Mouse (Mus musculus) hematopoietic stem cell, adult 5-6 weeks (primary cell): Measurements from ENCODE around the gene Cd320. TPM values are rescaled to one million over a fixed set of nuclear protein-coding genes. Genes with fewer than 3 reads are reported as not detected.
"Not testable (repeated sequence)": the region's sequence is repeated elsewhere in the genome, so short reads cannot be mapped to it uniquely, and the experiment has no call there.

ENCODE experiments used
- ATAC-seq, 2 experiments: fragments of 125-278 bp in 1 of 2; replicated peaks in 1 of 2; 2 replicates each; pipeline ENCODE4 v1.8.0; 2016 to 2017; ENCODE audit warnings: inconsistent platforms in 2 of 2, mild to moderate bottlenecking in 2 of 2, moderate number of reproducible peaks in 2 of 2, low read depth in 1 of 2, moderate TSS enrichment in 1 of 2; ENCODE audit not compliant: low FRiP score in 2 of 2, poor library complexity in 2 of 2, severe bottlenecking in 2 of 2, insufficient read depth in 1 of 2, low TSS enrichment in 1 of 2
- total RNA-seq: library from RNA; stranded (forward); fragments of 172-1452, 232-1000 nt; gene quantifications from 2 replicates; pipeline ENCODE4 v1.2.3, GENCODE M21; 2017

Cd320 gene
- total RNA-seq, 1 experiment from 2014 or later, result 11.3 TPM

DNA sequence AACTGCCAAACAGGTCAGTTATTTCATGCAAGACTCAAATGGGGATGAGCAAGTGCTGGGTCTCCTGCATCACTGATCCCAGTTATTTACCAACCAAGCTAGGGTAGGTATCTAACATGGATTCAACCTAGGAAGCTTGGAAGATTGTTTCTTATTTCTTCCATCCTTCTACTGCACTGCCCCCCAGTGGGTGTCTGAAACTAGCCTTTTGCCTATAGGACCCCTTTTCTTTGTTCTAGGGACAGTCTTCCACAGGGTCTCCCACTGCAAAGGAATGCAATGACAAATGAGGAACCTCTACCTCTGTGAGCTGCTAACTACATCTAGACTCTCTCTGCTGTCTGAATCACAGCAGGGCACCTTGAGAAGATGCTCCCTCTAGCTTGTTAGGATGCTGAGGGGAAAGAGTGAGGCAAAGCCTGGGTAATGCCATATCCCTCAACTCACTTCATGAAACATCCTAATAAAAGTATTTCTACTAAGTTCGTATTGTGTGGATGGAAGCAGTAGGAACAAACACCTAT is 20.4 kb upstream of the Cd320 start:
- no peak for ATAC-seq

DNA sequence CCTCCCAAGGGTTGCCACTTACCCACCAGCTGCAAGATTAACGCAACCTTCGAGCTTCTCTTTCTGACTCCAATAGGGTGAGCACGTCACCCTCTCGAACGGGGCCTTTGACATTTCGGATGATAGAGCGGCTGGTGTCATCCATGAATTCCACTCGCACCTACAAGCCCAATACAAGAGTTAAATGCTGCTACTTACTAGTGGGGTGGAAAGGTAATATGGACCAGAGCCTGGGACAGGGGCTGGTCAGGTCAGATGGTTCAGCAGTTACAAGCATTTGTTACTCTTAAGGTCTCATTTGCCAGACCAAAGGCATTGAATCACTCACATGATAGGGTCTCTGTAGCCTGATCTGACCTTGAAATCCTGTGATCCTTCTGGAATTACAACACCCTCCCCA is 19.7 kb upstream of the Cd320 start:
- ATAC-seq, result not testable (repeated sequence)

DNA sequence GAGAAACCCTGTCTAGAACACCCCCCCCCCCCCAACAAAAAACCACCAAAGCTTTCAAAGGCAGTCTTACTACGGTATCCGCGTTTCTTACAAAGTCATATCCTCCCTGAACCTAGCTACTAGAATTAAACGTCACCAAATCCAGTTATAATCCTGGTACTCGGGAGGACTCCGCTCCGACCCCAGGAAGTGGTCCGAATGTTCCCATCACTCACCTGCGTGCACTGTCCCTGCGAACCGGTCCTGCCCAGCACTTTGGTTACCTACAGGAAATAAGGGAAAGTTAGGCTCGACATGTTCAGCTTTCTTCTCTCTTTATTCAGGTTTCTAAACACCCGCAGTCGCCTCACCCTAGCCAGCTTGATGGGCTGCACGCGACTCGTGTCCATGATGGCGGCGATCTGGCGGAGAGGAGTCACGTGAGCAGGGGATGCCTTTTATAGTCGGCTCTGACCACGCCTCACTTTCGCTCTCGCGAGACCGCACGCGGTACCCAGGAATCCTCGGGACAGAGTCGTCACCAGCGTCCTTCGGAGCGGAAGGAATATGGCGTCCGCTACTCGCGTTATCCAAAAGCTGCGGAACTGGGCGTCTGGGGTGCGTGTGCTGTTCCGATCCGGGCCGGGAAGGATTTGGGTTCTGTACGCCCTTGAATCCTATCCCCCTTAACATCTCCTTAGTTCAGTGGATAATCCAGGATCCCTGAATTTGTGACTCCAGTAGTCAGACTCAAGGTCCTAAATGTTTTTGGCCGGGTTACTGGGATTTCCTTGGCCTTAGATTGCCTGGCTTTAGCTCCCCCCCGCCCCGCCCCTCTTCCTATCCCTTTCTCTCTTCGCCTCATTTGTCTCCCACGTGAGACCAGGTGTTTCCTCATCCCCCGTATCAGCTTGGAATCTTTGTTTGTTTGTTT is 18.6 kb upstream of the Cd320 start, which contains the start of the genes Rps28 and Ndufa7:
Rps28 (minus strand) TSS at position 479 of the 913 bp plus-strand sequence.
Ndufa7 (plus strand) TSS at position 489 of the 913 bp plus-strand sequence.
- peak; percentile 95 to 96 for ATAC-seq

DNA sequence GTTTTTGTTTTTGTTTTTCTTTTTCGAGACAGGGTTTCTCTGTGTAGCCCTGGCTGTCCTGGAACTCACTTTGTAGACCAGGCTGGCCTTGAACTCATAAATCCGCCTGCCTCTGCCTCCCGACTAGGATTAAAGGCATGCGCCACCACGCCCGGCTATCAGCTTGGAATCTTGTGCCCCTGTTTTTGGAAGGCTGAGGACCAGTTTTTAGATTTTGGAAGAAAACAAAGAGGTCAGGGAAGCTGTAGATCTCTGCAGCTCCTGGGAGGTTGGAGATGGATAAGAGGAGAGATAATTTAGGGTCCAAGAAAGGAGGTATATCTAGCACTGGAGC is 17.9 kb upstream of the Cd320 start:
- ATAC-seq, result not testable (repeated sequence)

DNA sequence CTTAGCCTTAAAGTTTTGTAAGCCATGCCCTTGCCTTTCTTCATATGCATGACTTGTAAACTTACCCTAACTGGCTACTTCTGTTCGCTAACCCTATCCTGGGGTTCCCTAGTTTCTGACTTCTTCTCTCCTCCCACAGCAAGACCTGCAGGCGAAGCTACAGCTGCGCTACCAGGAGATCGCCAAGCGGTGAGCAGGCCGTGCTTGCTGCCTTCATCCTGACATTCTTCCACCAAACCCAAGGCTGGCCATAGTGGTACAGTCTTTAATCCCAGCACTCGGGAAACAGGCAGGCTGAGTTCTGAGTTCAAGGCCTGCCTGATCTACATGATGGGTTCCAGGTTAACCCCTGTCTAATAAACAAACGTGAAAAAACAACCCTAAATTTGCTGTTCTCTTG is 17.4 kb upstream of the Cd320 start:
- ATAC-seq, result no peak

DNA sequence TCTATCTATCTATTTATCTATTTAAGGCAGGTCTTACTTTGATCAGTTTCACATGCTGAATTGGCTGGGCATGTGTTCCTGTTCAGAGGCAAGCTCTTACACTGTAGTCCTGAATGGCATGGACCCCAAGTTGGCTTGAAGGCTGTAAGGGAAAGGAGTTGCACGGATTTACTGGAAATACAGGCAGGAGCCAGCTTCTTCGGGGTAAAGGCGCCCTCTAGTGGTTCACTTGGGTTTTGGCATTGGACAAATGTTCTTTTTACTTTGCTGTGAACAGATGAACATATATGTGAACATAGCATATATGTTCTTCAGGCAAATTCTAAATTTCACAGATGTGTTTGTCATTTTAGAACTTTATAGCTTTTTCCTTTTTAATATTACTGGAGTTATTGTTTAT is 16.0 kb upstream of the Cd320 start:
- peak in 1 of 2 experiments; percentile 43; a peak in 1 of 4 replicates for ATAC-seq

DNA sequence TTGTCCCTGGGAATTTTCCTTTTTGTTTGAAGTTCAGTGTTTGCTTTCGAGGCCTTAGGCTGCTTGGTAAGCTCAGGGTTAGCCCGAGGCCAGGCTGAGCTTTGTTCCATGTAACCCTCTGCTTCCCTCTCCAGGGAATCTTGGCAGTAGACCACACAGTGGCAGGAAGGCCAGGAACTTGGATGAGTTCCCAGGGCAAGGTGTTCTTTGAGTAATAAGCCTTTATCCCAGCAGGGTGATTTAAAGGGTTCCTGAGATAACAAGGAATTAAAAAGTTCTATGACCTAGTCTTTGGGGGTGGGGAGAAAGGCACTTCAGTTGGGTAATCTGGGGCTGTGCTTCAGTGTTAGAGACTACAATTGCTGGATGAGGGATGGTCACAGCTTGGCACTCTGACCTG is 14.0 kb upstream of the Cd320 start:
- ATAC-seq, result no peak

DNA sequence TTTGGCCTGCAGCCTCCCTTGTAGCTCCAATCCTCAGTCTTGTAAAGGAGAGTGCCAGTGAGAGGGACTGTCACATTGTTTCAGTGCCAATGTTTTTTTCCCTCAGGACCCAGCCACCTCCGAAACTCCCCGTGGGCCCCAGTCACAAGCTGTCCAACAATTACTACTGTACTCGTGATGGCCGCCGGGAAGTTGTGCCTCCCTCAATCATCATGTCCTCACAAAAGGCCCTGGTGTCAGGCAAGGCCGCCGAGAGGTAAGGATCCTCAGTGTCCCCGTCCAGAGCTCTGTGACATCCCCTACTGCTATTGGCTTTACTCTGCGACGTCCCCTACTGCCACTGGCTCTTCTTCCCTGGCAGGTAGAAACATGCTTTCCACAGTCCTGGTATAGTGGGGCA is 13.3 kb upstream of the Cd320 start:
- no peak for ATAC-seq

DNA sequence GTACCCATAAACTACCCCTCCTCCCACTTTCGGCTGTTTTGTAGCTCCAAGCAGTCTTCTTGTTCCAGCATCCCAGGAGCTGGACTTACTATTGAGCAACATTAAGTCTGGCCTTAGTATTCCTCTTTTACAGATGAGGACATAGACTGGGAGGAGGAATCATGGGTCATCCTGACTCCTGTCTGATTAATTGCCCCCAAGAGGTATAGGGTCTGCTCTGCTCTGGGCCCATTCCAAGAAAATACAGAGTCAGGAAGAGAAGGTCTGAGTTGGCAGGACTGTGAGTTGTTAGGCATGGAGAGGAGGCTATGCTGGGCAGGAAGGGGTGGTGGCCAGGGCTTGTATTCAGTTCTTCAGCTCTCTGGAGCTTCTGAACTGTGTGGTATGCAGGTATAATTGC is 1.3 kb downstream of the Cd320 start:
- no peak for ATAC-seq

DNA sequence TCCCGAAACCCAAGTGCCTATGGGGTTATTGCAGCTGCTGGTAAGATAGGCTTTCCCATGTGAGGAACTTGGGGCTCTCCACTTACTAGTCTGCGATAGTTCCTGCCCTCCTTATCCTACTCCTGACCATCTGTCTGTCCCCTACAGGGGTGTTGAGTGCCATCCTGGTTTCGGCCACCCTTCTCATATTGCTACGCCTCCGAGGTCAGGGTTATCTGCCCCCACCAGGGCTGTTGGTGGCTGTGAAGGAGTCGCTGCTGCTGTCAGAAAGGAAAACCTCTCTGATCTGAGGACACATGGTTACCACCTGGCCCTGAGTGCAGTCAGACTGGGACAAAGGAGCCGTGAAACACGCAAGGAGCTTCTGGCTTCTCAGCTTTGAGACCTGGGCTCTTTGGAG is 5.2 kb downstream of the Cd320 start:
- ATAC-seq, result no peak

DNA sequence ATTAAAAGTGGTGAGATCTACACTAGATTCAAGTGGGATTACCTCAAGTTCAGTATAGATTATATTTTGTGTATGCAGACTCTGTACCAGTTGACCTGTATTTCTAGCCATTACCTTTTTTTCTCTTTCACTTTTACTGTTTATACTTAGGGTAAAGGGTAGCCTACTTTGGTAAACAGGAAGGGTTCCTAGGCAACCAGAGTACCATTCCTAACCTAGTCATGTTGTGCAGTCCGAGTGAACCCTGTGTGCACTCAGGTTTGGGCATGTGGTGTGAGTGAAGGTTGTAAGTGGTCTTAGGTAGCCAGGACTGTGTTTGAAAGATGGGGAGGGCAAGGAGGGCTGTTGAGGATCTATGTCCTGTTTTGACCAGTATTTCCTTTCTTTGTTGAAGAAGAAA is 8.4 kb downstream of the Cd320 start:
- ATAC-seq, result peak; percentile 10 to 17; a peak in 1 of 4 replicates

DNA sequence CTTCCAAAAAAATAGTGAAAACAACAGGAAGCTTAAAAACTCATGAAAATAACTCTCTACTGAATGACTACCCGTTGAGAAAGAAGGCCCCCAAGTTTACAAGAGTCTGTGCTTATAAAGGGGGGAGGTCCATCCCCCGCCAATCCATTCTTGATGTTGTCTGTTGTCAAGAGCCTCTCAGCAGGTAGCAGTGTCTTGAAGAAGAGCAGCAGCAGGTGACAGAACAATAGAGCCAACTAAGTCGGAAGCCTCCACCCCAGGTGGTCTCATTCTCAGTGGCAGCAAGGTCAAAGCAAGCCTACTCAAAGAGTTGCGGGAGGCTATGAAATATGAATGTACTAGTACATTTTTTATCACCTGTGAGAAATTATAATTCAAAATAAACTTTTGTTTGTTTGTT is 14.9 kb downstream of the Cd320 start:
- no peak for ATAC-seq

DNA sequence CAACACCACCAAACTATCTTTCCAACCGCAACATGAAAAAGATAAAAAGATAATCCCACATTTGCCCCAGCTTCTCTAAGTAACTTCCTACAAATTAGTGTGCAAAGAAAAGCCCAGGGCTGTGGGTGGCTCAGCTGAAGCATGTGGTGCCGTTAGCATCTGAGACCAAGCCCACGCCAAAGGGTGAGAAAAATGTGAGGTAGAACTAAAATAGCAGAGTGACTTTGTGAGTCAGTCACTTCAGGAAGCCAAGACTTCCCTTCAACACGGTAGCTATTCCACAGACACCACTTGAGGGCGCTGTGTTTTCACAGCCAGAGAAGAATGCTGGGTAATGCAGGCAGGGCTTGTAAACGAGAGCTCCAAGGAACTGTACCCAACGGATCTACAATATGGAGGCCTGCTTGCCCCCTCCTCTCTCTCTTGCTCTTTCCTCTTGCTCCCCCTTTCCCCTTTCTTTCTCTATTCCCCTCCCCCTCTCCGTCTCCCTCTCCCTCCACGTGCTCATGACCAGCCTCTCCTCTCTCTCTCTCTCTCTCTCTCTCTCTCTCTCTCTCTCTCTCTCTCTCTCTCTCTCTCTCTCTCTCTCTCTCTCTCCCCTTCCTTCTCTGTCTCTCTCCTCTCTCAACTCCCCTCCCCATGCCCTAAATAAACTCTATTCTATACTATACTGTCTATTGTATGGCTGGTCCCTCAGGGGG is 22.6 kb downstream of the Cd320 start:
- peak; percentile 87 to 91 for ATAC-seq

DNA sequence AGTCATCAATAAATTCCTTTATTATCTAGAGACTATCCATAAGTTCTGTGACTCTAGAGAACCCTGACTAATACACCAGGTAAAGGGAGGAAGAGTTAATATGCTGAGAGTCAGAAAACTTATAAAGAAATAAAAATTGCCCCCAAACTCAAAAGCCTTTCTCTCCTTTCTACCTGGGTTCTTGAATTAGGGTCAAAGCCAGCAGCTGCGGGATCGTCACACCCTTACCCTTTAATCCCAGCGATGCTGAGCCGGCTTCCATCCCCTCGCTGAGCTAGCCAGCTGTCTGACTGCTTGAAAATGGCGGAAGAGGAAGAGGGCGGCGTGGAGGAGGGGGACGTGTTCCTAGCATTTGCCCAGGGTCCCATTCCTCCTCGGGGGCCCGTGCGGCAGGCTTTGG is 30.6 kb downstream of the Cd320 start, which contains the start of gene Gm7029:
Gm7029 (plus strand) TSS at position 301 of the 400 bp plus-strand sequence.
- ATAC-seq, result not testable (repeated sequence)

DNA sequence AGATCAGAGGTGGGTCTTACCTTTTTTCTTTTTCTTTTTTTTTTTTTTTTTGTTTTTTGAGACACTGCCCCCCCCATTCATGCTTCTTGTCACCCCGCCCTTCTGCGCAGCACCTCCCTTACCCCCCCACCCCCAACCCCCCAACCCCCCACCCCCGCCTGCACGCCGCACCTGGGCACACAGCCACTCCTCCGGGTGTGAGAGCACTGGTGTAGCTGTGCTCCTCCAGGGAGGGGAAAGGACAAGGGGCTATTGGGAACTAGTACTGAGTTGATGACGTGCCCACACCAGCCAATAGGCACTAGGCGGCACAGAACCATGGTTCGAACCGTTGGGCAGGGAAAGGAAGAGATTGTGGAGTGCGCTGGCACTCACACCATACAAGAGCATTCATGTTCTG is 31.5 kb downstream of the Cd320 start:
- ATAC-seq, result no peak

DNA sequence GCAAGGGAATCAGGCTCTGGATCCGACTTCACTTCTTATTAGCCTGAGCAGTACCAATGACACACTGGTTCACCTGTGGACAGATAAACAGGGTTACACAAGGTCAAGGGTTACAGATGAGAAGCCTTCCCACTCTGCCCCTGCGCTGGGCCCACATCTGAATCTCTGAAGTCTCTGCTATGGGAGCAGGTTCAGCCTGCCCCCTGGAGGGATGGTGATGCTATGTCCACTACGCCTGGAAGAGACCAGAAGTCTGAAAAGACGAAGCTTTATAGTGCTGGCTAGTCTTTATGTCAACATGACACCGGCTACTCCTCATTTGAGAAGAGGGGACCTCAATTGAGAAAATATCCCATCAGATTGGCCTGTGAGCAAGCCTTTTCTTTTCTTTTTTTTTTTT is 32.9 kb downstream of the Cd320 start:
- not testable (repeated sequence) for ATAC-seq

DNA sequence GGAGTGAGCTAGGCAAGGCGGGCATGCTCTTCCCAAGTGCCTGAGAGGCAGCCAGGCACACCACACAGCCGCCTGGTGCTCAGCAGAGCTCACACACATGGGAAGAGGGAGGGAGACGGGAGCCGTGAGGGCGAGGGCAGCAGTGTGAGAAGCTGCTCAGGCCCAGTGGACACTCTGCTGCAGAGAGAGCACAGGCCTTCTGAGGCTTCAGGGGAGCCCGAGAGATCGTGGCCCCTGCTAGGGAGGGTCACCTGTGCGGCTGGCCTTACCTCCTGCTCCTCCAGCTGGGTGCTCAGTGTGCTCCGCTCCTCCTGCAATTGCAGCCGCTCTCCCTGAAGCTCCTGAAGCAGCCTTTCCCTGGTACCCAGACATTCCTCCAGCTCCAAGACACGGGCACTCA is 41.4 kb downstream of the Cd320 start:
- not testable (repeated sequence) for ATAC-seq

DNA sequence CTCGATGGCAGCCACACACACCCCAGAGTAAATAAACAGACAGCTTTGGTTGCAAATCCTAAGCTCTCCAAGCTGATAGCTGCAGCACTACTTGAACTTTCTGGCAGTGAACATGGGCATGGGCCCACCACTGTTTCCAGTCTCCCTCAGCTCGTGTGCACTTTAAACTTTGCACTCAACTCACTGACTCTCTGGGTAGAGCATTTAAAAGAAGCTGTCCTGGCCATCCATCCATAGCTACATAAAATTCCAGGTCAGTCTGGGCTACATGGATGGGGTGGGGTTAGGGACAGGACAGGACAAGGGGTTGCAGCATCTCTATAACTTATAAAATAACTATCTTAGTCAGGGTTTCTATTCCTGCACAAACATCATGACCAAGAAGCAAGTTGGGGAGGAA is 44.9 kb downstream of the Cd320 start:
- not testable (repeated sequence) for ATAC-seq
